ENCODE assay signal across 23 mouse cellular contexts in genomic region chr8:83941066-83941677, GRCm38 (mm10). TPM values are rescaled to one million over a fixed set of nuclear protein-coding genes. Genes with fewer than 3 reads are reported as not detected.
DNase-seq lines count a peak whose midpoint lies in the region; ATAC-seq lines count a peak whose summit lies in the region.
"Had no signal": no experiment of that assay in that cellular context is flagged by ENCODE, and none has a peak within 500 bp of the region (broad histone marks: within the 10 kb centered on the region; RNA-seq: fewer than 3 reads in every experiment).

No protein-coding gene starts in this region.

- WGBS in forebrain, embryonic 15.5 days: 74% methylated on average over 6 of the region's 6 CpGs
- WGBS in forebrain, embryonic 11.5 days: 79% methylated on average over 6 of the region's 6 CpGs
- 75% methylated on average over 6 of the region's 6 CpGs for WGBS in neural tube, embryonic 13.5 days
- WGBS in embryonic facial prominence, embryonic 10.5 days: 72% methylated on average over 6 of the region's 6 CpGs

- ATAC-seq in forebrain, embryonic 15.5 days (replicated peaks): peak; percentile 34; the same call in 1 of the 2 replicates
- no peak for ATAC-seq in forebrain, embryonic 11.5 days (replicated peaks; ENCODE audit: low FRiP score)
- 0 out of 2 replicates have a peak, but pooled peaks have one; percentile 12 for ATAC-seq in neural tube, embryonic 13.5 days (ENCODE audit: low read depth)
- ATAC-seq: CD4-positive, CD25-positive, alpha-beta regulatory T cell, adult 4 months; inflammation-experienced regulatory T-cells, adult 6 months; liver, embryonic 12.5 days had no signal

- peaks cover 30% of the 10 kb centered on the region for H3K36me3 ChIP-seq in forebrain, embryonic 15.5 days
- H3K36me3 ChIP-seq in forebrain, embryonic 11.5 days (ENCODE audit: control insufficient read depth, insufficient read depth, low read length): peaks cover 3% of the 10 kb centered on the region; the same call in 1 of the 2 replicates
- H3K36me3 ChIP-seq in neural tube, embryonic 13.5 days: peaks cover 42% of the 10 kb centered on the region
- H3K36me3 ChIP-seq in embryonic facial prominence, embryonic 10.5 days (replicated peaks): peaks cover 43% of the 10 kb centered on the region

- H3K4me3 ChIP-seq in forebrain, embryonic 15.5 days: no peak overlapping the region
- no peak overlapping the region for H3K4me3 ChIP-seq in forebrain, embryonic 11.5 days (ENCODE audit: low read depth, low read length)
- no peak overlapping the region for H3K4me3 ChIP-seq in neural tube, embryonic 13.5 days
- no peak overlapping the region for H3K4me3 ChIP-seq in embryonic facial prominence, embryonic 10.5 days
- H3K4me3 ChIP-seq: forebrain, embryonic 10.5 days; gastrocnemius, adult 2 months; limb, embryonic 12.5 days; liver, embryonic 12.5 days; neural tube, embryonic 12.5 days had no signal

- no peak overlapping the region for H3K9ac ChIP-seq in forebrain, embryonic 15.5 days (replicated peaks)
- H3K9ac ChIP-seq in forebrain, embryonic 11.5 days (ENCODE audit: low read length): no peak overlapping the region
- no peak overlapping the region for H3K9ac ChIP-seq in neural tube, embryonic 13.5 days
- H3K9ac ChIP-seq: hindbrain, embryonic 14.5 days; limb, embryonic 12.5 days; liver, embryonic 12.5 days; neural tube, embryonic 12.5 days had no signal

- peak; percentile 75 for DNase-seq in adrenal gland, adult 2 months
- no peak for DNase-seq in adrenal gland, adult 8-10 months
- DNase-seq in forebrain, embryonic 11.5 days (ENCODE audit: low spot score): no peak
- DNase-seq in neural tube, embryonic 10.5 days (ENCODE audit: extremely low spot score, low spot score): no peak
- peak; percentile 7 for DNase-seq in embryonic facial prominence, embryonic 10.5 days (ENCODE audit: low spot score)
- DNase-seq in urinary bladder, postnatal 10 days (ENCODE audit: low spot score): no peak
- DNase-seq: cerebellum, adult 8-10 months; gastrocnemius, adult 2 months; kidney, adult 18-20 months; lung, adult 2 months; lung, postnatal 14 days had no signal

- H3K27me3 ChIP-seq in forebrain, embryonic 15.5 days: no peaks in the 10 kb centered on the region
- no peaks in the 10 kb centered on the region for H3K27me3 ChIP-seq in forebrain, embryonic 11.5 days (ENCODE audit: control insufficient read depth, insufficient read depth, low read length)
- H3K27me3 ChIP-seq in neural tube, embryonic 13.5 days: no peaks in the 10 kb centered on the region
- H3K27me3 ChIP-seq in embryonic facial prominence, embryonic 10.5 days (replicated peaks; ENCODE audit: low read depth, poor library complexity, severe bottlenecking): no peaks in the 10 kb centered on the region
- H3K27me3 ChIP-seq: limb, embryonic 12.5 days; liver, embryonic 12.5 days; neural tube, embryonic 12.5 days had no signal

- H3K9me3 ChIP-seq in forebrain, embryonic 15.5 days: no peaks in the 10 kb centered on the region
- no peaks in the 10 kb centered on the region for H3K9me3 ChIP-seq in forebrain, embryonic 11.5 days (ENCODE audit: control insufficient read depth, low read length)
- H3K9me3 ChIP-seq in neural tube, embryonic 13.5 days: no peaks in the 10 kb centered on the region
- no peaks in the 10 kb centered on the region for H3K9me3 ChIP-seq in embryonic facial prominence, embryonic 10.5 days
- H3K9me3 ChIP-seq: forebrain, embryonic 10.5 days; limb, embryonic 12.5 days; liver, embryonic 12.5 days; neural tube, embryonic 12.5 days had no signal

- no peaks in the 10 kb centered on the region for H3K4me1 ChIP-seq in forebrain, embryonic 15.5 days
- no peaks in the 10 kb centered on the region for H3K4me1 ChIP-seq in forebrain, embryonic 11.5 days (replicated peaks; ENCODE audit: control insufficient read depth, insufficient read depth, low read length)
- H3K4me1 ChIP-seq in neural tube, embryonic 13.5 days (replicated peaks): no peaks in the 10 kb centered on the region
- no peaks in the 10 kb centered on the region for H3K4me1 ChIP-seq in embryonic facial prominence, embryonic 10.5 days
- H3K4me1 ChIP-seq: forebrain, embryonic 10.5 days; limb, embryonic 12.5 days; liver, embryonic 12.5 days; neural tube, embryonic 12.5 days had no signal

- H3K27ac ChIP-seq in forebrain, embryonic 15.5 days (replicated peaks): no peak overlapping the region
- no peak overlapping the region for H3K27ac ChIP-seq in forebrain, embryonic 11.5 days (ENCODE audit: low read depth, low read length)
- no peak overlapping the region for H3K27ac ChIP-seq in neural tube, embryonic 13.5 days (replicated peaks)
- no peak overlapping the region for H3K27ac ChIP-seq in embryonic facial prominence, embryonic 10.5 days (replicated peaks)
- H3K27ac ChIP-seq: forebrain, embryonic 10.5 days; gastrocnemius, adult 2 months; hindbrain, embryonic 14.5 days; kidney, postnatal 0 days; limb, embryonic 12.5 days; liver, embryonic 12.5 days; neural tube, embryonic 12.5 days; stomach, postnatal 0 days had no signal

- H3K4me2 ChIP-seq in forebrain, embryonic 15.5 days (replicated peaks): no peak overlapping the region
- no peak overlapping the region for H3K4me2 ChIP-seq in forebrain, embryonic 11.5 days (ENCODE audit: low read depth, low read length, severe bottlenecking)
- no peak overlapping the region for H3K4me2 ChIP-seq in neural tube, embryonic 13.5 days
- H3K4me2 ChIP-seq: hindbrain, embryonic 14.5 days; limb, embryonic 12.5 days; liver, embryonic 12.5 days; midbrain, embryonic 11.5 days; neural tube, embryonic 12.5 days had no signal

RNA-seq across cellular contexts. Expression of gene Gm10644, which starts 13.8 kb away (rescaled TPM):
- 1 to 10 TPM; 1.7 to 1.9 TPM for total RNA-seq in adrenal gland, adult 2 months (2021)
- polyA plus RNA-seq in adrenal gland, adult 2 months (2012; rRNA removed): 2.5 and 3.7 TPM in 2 replicates
- total RNA-seq in adrenal gland, adult 8-10 months (2022): 1 to 10 TPM; 1.5 to 2.2 (median 1.9) TPM
- polyA plus RNA-seq in forebrain, embryonic 15.5 days (2015; fragmentation: Nextera tagmentation; extraction: Ambion mirVana): 0.74 and 0.95 TPM in 2 replicates
- 0.92 and 1.2 TPM in 2 replicates for polyA plus RNA-seq in forebrain, embryonic 11.5 days (2014; fragmentation: Nextera tagmentation; extraction: Ambion mirVana)
- polyA plus RNA-seq in neural tube, embryonic 13.5 days (2015; fragmentation: Nextera tagmentation; extraction: Ambion mirVana): 0.62 and 0.77 TPM in 2 replicates
- polyA plus RNA-seq in embryonic facial prominence, embryonic 10.5 days (2016; fragmentation: Nextera tagmentation; extraction: Ambion mirVana): 0.54 and 1.0 TPM in 2 replicates

RNA-seq across cellular contexts. Expression of gene Asf1b, which starts 14.1 kb away (rescaled TPM):
- total RNA-seq in adrenal gland, adult 2 months (2021): 1 to 10 TPM; 2.5 to 3.4 TPM
- polyA plus RNA-seq in adrenal gland, adult 2 months (2012; rRNA removed): 13.6 and 15.4 TPM in 2 replicates
- total RNA-seq in adrenal gland, adult 8-10 months (2022): 1 to 10 TPM; 1.1 to 2.7 (median 1.8) TPM
- polyA plus RNA-seq in forebrain, embryonic 15.5 days (2015; fragmentation: Nextera tagmentation; extraction: Ambion mirVana): 20.7 and 22.2 TPM in 2 replicates
- polyA plus RNA-seq in forebrain, embryonic 11.5 days (2014; fragmentation: Nextera tagmentation; extraction: Ambion mirVana): 92.7 and 94.0 TPM in 2 replicates
- polyA plus RNA-seq in neural tube, embryonic 13.5 days (2015; fragmentation: Nextera tagmentation; extraction: Ambion mirVana): 12.7 and 14.6 TPM in 2 replicates
- polyA plus RNA-seq in embryonic facial prominence, embryonic 10.5 days (2016; fragmentation: Nextera tagmentation; extraction: Ambion mirVana): 95.4 and 105 TPM in 2 replicates

RNA-seq across cellular contexts. Expression of gene Prkaca, which starts 31.6 kb away (rescaled TPM):
- total RNA-seq in adrenal gland, adult 2 months (2021): 100 to 1,000 TPM; 269 to 327 TPM
- polyA plus RNA-seq in adrenal gland, adult 2 months (2012; rRNA removed): 125 and 154 TPM in 2 replicates
- total RNA-seq in adrenal gland, adult 8-10 months (2022): 100 to 1,000 TPM; 240 to 263 (median 253) TPM
- 169 and 178 TPM in 2 replicates for polyA plus RNA-seq in forebrain, embryonic 15.5 days (2015; fragmentation: Nextera tagmentation; extraction: Ambion mirVana)
- 171 and 189 TPM in 2 replicates for polyA plus RNA-seq in forebrain, embryonic 11.5 days (2014; fragmentation: Nextera tagmentation; extraction: Ambion mirVana)
- polyA plus RNA-seq in neural tube, embryonic 13.5 days (2015; fragmentation: Nextera tagmentation; extraction: Ambion mirVana): 203 and 207 TPM in 2 replicates
- polyA plus RNA-seq in embryonic facial prominence, embryonic 10.5 days (2016; fragmentation: Nextera tagmentation; extraction: Ambion mirVana): 150 and 153 TPM in 2 replicates

RNA-seq across cellular contexts. Expression of gene Adgrl1, which starts 41.3 kb away (rescaled TPM):
- total RNA-seq in adrenal gland, adult 2 months (2021): 10 to 100 TPM; 58.4 to 97.0 TPM
- polyA plus RNA-seq in adrenal gland, adult 2 months (2012; rRNA removed): 101 and 112 TPM in 2 replicates
- total RNA-seq in adrenal gland, adult 8-10 months (2022): 100 to 1,000 TPM in 3 of 4 experiments, 10 to 100 TPM in 1; 90.5 to 113 (median 105) TPM
- 56.2 and 57.0 TPM in 2 replicates for polyA plus RNA-seq in forebrain, embryonic 15.5 days (2015; fragmentation: Nextera tagmentation; extraction: Ambion mirVana)
- 24.5 and 27.8 TPM in 2 replicates for polyA plus RNA-seq in forebrain, embryonic 11.5 days (2014; fragmentation: Nextera tagmentation; extraction: Ambion mirVana)
- 40.0 and 40.1 TPM in 2 replicates for polyA plus RNA-seq in neural tube, embryonic 13.5 days (2015; fragmentation: Nextera tagmentation; extraction: Ambion mirVana)
- polyA plus RNA-seq in embryonic facial prominence, embryonic 10.5 days (2016; fragmentation: Nextera tagmentation; extraction: Ambion mirVana): 12.4 and 13.9 TPM in 2 replicates

RNA-seq across cellular contexts. Expression of gene Samd1, which starts 56.3 kb away (rescaled TPM):
- 10 to 100 TPM; 27.1 to 45.3 TPM for total RNA-seq in adrenal gland, adult 2 months (2021)
- polyA plus RNA-seq in adrenal gland, adult 2 months (2012; rRNA removed): 32.1 and 37.6 TPM in 2 replicates
- total RNA-seq in adrenal gland, adult 8-10 months (2022): 10 to 100 TPM; 27.4 to 44.2 (median 34.9) TPM
- 8.5 and 9.5 TPM in 2 replicates for polyA plus RNA-seq in forebrain, embryonic 15.5 days (2015; fragmentation: Nextera tagmentation; extraction: Ambion mirVana)
- polyA plus RNA-seq in forebrain, embryonic 11.5 days (2014; fragmentation: Nextera tagmentation; extraction: Ambion mirVana): 12.3 and 16.8 TPM in 2 replicates
- polyA plus RNA-seq in neural tube, embryonic 13.5 days (2015; fragmentation: Nextera tagmentation; extraction: Ambion mirVana): 8.0 and 8.3 TPM in 2 replicates
- polyA plus RNA-seq in embryonic facial prominence, embryonic 10.5 days (2016; fragmentation: Nextera tagmentation; extraction: Ambion mirVana): 12.1 and 12.2 TPM in 2 replicates

Comparison
In these comparisons a context has a peak if more than half of its experiments do, and no peak if none do; other contexts are left out.
1. DNase-seq: peak in adrenal gland, adult 2 months (single experiment) and embryonic facial prominence, embryonic 10.5 days (single experiment); none in adrenal gland, adult 8-10 months (single experiment), forebrain, embryonic 11.5 days (single experiment), neural tube, embryonic 10.5 days (single experiment) and urinary bladder, postnatal 10 days (single experiment).